Mouse (Mus musculus) liver, postnatal 0 days (tissue): Measurements from ENCODE around the gene Cog3. TPM values are rescaled to one million over a fixed set of nuclear protein-coding genes. Genes with fewer than 3 reads are reported as not detected.
"Not testable (repeated sequence)": the region's sequence is repeated elsewhere in the genome, so short reads cannot be mapped to it uniquely, and the experiment has no call there.

Source experiments
- ATAC-seq: fragments of 200-750 bp; cut with Nextera tagmentation; 2 replicates; pipeline ENCODE4 v1.8.0; 2017; ENCODE audit warnings: mild to moderate bottlenecking, moderate library complexity
- DNase-seq: peaks from one replicate; pipeline ENCODE4 v3.0.0-alpha.2; 2016
- H3K27ac ChIP-seq: fragments of 300-500 bp; sonication (generic); 2 replicates; pipeline ENCODE4 v1.5.1; 2014; ENCODE audit warnings: antibody characterized with exemption, moderate library complexity, mild to moderate bottlenecking, low read depth
- H3K27me3 ChIP-seq: fragments of 300-500 bp; sonication (generic); 2 replicates; pipeline ENCODE4 v1.6.1; 2014; ENCODE audit warnings: low read length, control low read depth, mixed read lengths; ENCODE audit not compliant: insufficient read depth
- H3K36me3 ChIP-seq: fragments of 300-500 bp; sonication (generic); replicated peaks from 2 replicates; pipeline ENCODE4 v1.6.1; 2014; ENCODE audit warnings: mild to moderate bottlenecking, control low read depth, low read length, moderate library complexity, mixed read lengths; ENCODE audit not compliant: insufficient read depth
- H3K4me1 ChIP-seq: fragments of 300-500 bp; sonication (generic); 2 replicates; pipeline ENCODE4 v1.6.1; 2014; ENCODE audit warnings: antibody characterized with exemption, mild to moderate bottlenecking, control low read depth; ENCODE audit not compliant: insufficient read depth
- H3K4me2 ChIP-seq: fragments of 300-500 bp; sonication (generic); 2 replicates; pipeline ENCODE4 v1.6.1; 2014; ENCODE audit warnings: low read depth, mild to moderate bottlenecking, low read length, moderate library complexity, mixed read lengths
- H3K4me3 ChIP-seq: fragments of 300-500 bp; sonication (generic); 2 replicates; pipeline ENCODE4 v1.5.1; 2014; ENCODE audit warnings: low read depth, low read length
- H3K9ac ChIP-seq: fragments of 300-500 bp; sonication (generic); replicated peaks from 2 replicates; pipeline ENCODE4 v1.6.1; 2014; ENCODE audit warnings: mild to moderate bottlenecking, moderate library complexity
- H3K9me3 ChIP-seq: fragments of 300-500 bp; sonication (generic); 2 replicates; pipeline ENCODE4 v1.6.1; 2016; ENCODE audit warnings: mild to moderate bottlenecking, control low read depth, low read length, mixed read lengths
- CTCF ChIP-seq: sonication (generic); IDR thresholded peaks from 2 replicates; pipeline ENCODE4 v1.5.1; 2016; ENCODE audit warnings: antibody characterized with exemption, low read depth
- EP300 ChIP-seq: IDR thresholded peaks from 2 replicates; pipeline ENCODE4 v1.6.1; 2016; ENCODE audit warnings: antibody characterized with exemption, low read depth, mild to moderate bottlenecking
- WGBS: fragments of 180-500 bp; shearing (Covaris S2); extraction: QIAGEN DNeasy Blood & Tissue Kit; methylation state at CpG from one replicate; pipeline ENCODE4 v1.1.7; 2014; ENCODE audit not compliant: insufficient replicate concordance; 5-methylcytosine and 5-hydroxymethylcytosine counted together
- polyA plus RNA-seq: library from polyadenylated mRNA; unstranded; fragments of >200 nt; fragmentation: Nextera tagmentation; extraction: Ambion mirVana; gene quantifications from 2 replicates; pipeline ENCODE4 v1.2.1, GENCODE M21; 2015

Cog3 gene
- polyA plus RNA-seq, 1 experiment from 2014 or later: 4.7 TPM

DNA sequence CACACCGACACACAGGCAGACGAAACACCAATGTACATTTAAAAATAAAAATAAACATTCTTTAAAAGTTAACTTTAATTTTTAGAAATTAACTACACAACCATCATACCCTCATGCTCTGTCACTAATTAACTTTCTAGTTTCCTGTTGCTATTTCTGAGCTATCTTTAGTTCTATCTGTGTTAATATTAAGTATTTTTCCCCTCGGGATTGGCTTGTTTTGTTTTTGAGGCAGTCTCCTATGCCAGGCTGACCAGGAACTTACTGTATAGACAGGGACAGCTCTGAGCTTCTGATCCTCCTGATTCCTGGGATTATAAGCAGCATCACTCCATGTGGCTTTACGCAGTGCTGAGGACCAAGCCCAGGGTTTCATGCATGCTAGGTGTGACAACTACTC, 25.6 kb upstream of the Cog3 start:
- Histone ChIP-seq H3K4me1 (no peaks in the 10 kb centered on the region), H3K9ac (no peak overlapping the region), H3K9me3 (no peaks in the 10 kb centered on the region), H3K36me3 (no peaks in the 10 kb centered on the region), H3K27ac (no peak overlapping the region), H3K27me3 (no peaks in the 10 kb centered on the region), H3K4me2 (no peak overlapping the region), H3K4me3 (no peak overlapping the region)
- 86% methylated on average over 4 of the region's 4 CpGs for WGBS
- DNase-seq (no peak), ATAC-seq (no peak)
- TF ChIP-seq EP300 (no peak), CTCF (no peak)

DNA sequence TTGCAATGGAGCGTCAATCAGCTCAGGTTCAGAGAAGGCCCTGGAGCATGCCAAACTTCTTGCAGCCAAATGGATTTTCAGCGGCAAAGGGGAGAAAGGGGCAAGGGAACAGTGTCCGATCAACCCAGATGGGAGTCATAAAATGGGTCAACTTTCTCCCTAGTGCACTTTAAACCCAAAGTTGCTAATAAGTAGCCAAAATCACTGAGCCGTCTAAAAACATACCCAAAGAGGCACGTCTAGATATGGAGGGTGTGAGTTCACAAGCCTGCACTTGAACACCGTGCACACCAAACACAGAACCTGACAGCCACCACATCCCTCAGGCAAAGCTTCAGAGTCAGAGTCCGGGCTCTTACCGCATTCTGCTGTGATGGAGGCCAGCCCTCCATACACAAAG, 22.3 kb upstream of the Cog3 start:
- H3K4me1 ChIP-seq: peaks cover 6% of the 10 kb centered on the region
- H3K4me3 ChIP-seq: no peak overlapping the region
- 90% methylated on average over 8 of the region's 8 CpGs for WGBS
- no peaks in the 10 kb centered on the region for H3K9me3 ChIP-seq
- no peak overlapping the region for H3K9ac ChIP-seq
- no peaks in the 10 kb centered on the region for H3K36me3 ChIP-seq
- no peaks in the 10 kb centered on the region for H3K27me3 ChIP-seq
- no peak for TF ChIP-seq EP300
- TF ChIP-seq CTCF: no peak
- DNase-seq (no peak), ATAC-seq (no peak)
- H3K4me2 ChIP-seq: no peak overlapping the region
- H3K27ac ChIP-seq: no peak overlapping the region

DNA sequence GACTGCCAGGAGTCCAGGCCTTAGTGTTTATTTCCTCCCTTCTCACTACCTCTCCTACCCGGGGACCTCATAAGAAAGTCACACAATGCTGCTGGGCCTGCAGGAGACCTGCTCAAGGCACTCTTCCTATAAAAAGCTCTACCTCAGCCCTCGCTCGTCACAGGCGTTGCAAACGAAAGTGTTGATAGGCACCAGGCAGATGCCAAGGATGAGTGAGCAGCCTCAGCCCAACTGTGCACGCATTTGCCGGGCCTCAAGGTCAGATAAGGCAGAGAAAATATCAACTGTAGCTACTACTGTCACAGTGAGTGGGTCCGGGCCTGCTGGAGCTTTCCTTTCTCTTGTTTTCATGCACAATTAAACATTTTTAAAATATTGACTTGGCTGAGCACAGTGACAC, 19.1 kb upstream of the Cog3 start:
- no peak overlapping the region; the same call in 1 of the 2 replicates for H3K4me2 ChIP-seq
- H3K27ac ChIP-seq: peak overlapping the region; percentile 49; the same call in 1 of the 2 replicates
- H3K4me1 ChIP-seq: peaks cover 9% of the 10 kb centered on the region
- DNase-seq: no peak
- WGBS: 47% methylated on average over 8 of the region's 8 CpGs
- no peak overlapping the region for H3K4me3 ChIP-seq
- TF ChIP-seq EP300 (no peak; the same call in 1 of the 2 replicates), CTCF (no peak)
- H3K27me3 ChIP-seq: no peaks in the 10 kb centered on the region
- peak; percentile 73 for ATAC-seq
- no peaks in the 10 kb centered on the region for H3K9me3 ChIP-seq
- no peak overlapping the region for H3K9ac ChIP-seq
- H3K36me3 ChIP-seq: peaks cover 8% of the 10 kb centered on the region

DNA sequence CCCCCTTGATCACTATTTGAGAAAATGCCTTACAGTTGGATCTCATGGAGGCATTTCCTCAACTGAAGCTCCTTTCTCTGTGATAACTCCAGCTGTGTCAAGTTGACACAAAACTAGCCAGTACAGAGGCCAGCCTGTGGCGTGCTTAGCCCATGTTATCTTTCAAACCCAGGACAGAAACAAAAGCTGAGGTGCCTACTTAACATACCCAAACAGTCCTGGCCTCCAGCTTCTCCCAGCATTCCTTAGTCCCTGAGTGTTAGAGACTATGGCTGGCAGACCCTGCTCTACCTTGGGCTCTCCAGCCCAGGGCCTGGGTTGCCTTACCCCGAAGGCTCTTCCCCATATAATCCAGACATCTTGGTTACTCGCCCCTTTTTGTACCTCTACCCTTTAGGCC, 18.1 kb upstream of the Cog3 start:
- 77% methylated on average over 3 of the region's 3 CpGs for WGBS
- peaks cover 12% of the 10 kb centered on the region for H3K4me1 ChIP-seq
- H3K9ac ChIP-seq, ATAC-seq, H3K4me3 ChIP-seq, H3K9me3 ChIP-seq, H3K36me3 ChIP-seq, DNase-seq, H3K4me2 ChIP-seq, H3K27me3 ChIP-seq, H3K27ac ChIP-seq: not testable (repeated sequence)

DNA sequence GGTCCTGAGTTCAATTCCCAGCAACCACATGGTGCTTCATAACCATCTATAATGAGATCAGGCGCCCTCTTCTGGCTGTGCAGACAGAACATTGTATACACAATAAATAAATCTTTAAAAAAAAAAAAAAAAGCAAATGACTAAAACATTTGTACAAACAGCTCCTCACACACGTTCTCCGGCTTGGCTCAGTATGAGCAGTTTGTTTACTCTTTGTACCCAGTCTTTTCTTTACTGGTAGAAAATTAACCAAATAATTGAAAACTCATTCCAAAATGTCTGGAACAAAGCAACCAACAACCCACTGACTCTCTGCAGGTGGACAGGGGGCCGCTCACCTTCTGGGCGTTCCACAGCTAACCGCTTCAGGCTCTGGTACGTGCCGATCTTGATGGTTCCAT, 16.8 kb upstream of the Cog3 start:
- no peak for ATAC-seq
- Histone ChIP-seq H3K27me3 (no peaks in the 10 kb centered on the region), H3K27ac (no peak overlapping the region), H3K9ac (no peak overlapping the region), H3K4me2 (no peak overlapping the region), H3K36me3 (peaks cover 19% of the 10 kb centered on the region), H3K9me3 (no peaks in the 10 kb centered on the region), H3K4me1 (peaks cover 12% of the 10 kb centered on the region), H3K4me3 (no peak overlapping the region)
- TF ChIP-seq CTCF (0 out of 2 replicates have a peak, but pooled peaks have one; percentile 10), EP300 (no peak)
- no peak for DNase-seq
- 83% methylated on average over 8 of the region's 8 CpGs for WGBS

DNA sequence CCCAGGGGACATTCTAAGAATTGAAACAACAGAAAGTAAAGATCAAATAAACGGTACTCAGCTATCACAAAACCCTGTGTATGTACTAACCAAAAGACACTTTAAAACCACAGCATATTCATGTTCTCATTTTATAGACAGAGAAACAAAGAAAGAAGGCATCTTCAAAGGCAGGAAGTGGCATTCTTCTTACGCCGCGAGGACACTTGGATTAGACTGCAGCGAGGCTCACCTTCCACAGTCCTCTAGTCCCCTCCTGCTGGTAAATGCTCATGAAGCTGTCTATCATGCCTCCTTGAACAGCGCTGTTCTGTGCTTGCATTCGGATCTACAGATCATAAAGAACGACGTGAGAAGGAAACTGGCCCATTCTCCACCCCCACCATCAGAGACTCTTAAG, 15.0 kb upstream of the Cog3 start:
- Histone ChIP-seq H3K9ac (no peak overlapping the region), H3K4me1 (peaks cover 12% of the 10 kb centered on the region), H3K27me3 (no peaks in the 10 kb centered on the region), H3K36me3 (peaks cover 24% of the 10 kb centered on the region), H3K9me3 (no peaks in the 10 kb centered on the region), H3K4me2 (no peak overlapping the region), H3K4me3 (no peak overlapping the region), H3K27ac (no peak overlapping the region)
- ATAC-seq (no peak), DNase-seq (no peak)
- WGBS: 93% methylated on average over 9 of the region's 9 CpGs
- no peak for TF ChIP-seq CTCF
- TF ChIP-seq EP300: no peak

DNA sequence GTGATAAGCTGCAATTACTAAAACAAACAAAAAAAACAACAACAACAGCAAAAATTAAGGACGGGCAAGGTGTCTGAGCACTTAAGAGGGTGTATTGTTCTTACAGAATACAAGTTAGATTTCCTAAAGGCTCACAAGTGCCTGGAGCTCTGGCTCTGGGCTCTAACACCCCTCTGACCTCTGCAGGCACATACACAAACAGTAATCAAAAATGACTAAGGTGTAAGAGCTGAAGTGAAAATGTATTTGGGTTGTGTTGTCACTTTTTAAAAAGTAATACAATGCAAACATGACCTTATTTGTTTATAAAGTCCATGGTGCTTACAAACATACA, 13.9 kb upstream of the Cog3 start:
- Histone ChIP-seq H3K4me2 (no peak overlapping the region), H3K4me1 (peaks cover 11% of the 10 kb centered on the region), H3K4me3 (no peak overlapping the region), H3K9ac (no peak overlapping the region), H3K27me3 (no peaks in the 10 kb centered on the region), H3K9me3 (no peaks in the 10 kb centered on the region), H3K36me3 (peaks cover 27% of the 10 kb centered on the region), H3K27ac (no peak overlapping the region)
- TF ChIP-seq EP300 (no peak), CTCF (no peak)
- no peak for ATAC-seq
- DNase-seq: no peak
- WGBS: 10% methylated on average over 1 of the region's 1 CpGs
